Comparison of ENCODE assay signal across 11 mouse cellular contexts in the genomic region with DNA sequence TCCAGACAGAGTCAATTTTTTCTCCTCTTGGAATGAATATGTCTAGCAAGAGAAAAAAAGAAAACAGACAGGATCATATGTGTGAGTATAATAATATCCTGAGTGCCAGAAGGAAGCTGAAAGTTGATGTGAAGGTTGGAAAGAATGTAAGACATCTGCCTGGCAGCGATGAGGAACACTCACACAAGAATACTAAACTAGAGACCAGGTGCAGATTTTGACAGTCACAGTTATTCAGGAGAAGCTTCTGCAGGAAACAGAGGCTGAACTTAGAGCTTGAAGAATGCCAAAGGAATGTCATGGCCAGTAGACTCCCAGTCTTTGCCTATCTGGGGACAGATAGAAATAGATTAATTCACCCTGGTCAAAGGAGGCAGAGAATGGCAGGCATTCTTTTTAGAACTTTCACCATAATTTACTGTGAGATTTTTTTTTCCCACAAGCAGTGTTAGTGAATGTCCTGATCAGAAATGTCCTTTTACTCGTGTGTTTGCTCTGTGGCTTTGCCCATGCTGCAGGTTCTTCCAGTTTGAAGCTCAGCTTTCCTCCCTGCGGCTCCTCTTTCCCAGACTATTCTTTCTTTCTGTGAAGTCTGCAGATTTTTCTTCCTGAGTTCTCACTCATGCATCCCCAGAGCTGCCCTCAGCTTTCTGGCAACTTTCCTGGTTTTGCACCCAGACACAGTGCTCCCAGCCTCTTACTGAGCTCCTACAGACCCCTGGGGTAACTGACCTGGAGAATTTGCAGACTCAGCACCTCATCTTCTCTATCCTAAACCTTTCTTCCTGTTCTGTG.
DNase-seq lines count a peak whose midpoint lies in the region; ATAC-seq lines count a peak whose summit lies in the region.
"Had no signal": no experiment of that assay in that cellular context is flagged by ENCODE, and none has a peak within 500 bp of the region (broad histone marks: within the 10 kb centered on the region; RNA-seq: fewer than 3 reads in every experiment).

No protein-coding gene starts in this region.

- intact Hi-C loops in heart, postnatal 36 days (cut with DNase I) = no loop called here

- peaks cover 13% of the 10 kb centered on the region for H3K4me1 ChIP-seq in heart, embryonic 15.5 days (replicated peaks)
- H3K4me1 ChIP-seq in embryonic facial prominence, embryonic 14.5 days (ENCODE audit: control insufficient read depth, insufficient read depth, low read length) = peaks cover 11% of the 10 kb centered on the region
- H3K4me1 ChIP-seq: hindbrain, embryonic 12.5 days had no signal

- H3K36me3 ChIP-seq in heart, embryonic 15.5 days = no peaks in the 10 kb centered on the region
- no peaks in the 10 kb centered on the region for H3K36me3 ChIP-seq in embryonic facial prominence, embryonic 14.5 days (ENCODE audit: control insufficient read depth, insufficient read depth, low read length)
- H3K36me3 ChIP-seq: hindbrain, embryonic 12.5 days had no signal

- H3K27me3 ChIP-seq in heart, embryonic 15.5 days = no peaks in the 10 kb centered on the region
- no peaks in the 10 kb centered on the region for H3K27me3 ChIP-seq in embryonic facial prominence, embryonic 14.5 days (replicated peaks; ENCODE audit: control insufficient read depth, insufficient read depth, low read length)
- H3K27me3 ChIP-seq: CH12.LX; hindbrain, embryonic 12.5 days had no signal

- 0 out of 2 replicates have a peak overlapping the region, but pooled peaks have one; percentile 20 for H3K27ac ChIP-seq in heart, embryonic 15.5 days
- H3K27ac ChIP-seq in embryonic facial prominence, embryonic 14.5 days (replicated peaks; ENCODE audit: low read depth, low read length) = no peak overlapping the region
- H3K27ac ChIP-seq: hindbrain, embryonic 12.5 days had no signal

- ATAC-seq in heart, embryonic 15.5 days (replicated peaks; ENCODE audit: insufficient number of reproducible peaks, insufficient read depth, low FRiP score, low read depth) = no peak
- peak; percentile 67 for ATAC-seq in embryonic facial prominence, embryonic 14.5 days (ENCODE audit: low read depth)
- no peak for ATAC-seq in granulocyte monocyte progenitor cell, adult 5-6 weeks (replicated peaks; ENCODE audit: poor library complexity, severe bottlenecking)
- ATAC-seq: liver, postnatal 0 days had no signal

- H3K9ac ChIP-seq in heart, embryonic 15.5 days = no peak overlapping the region
- H3K9ac ChIP-seq in embryonic facial prominence, embryonic 14.5 days (ENCODE audit: low read depth, low read length) = no peak overlapping the region
- H3K9ac ChIP-seq: hindbrain, embryonic 12.5 days; liver, postnatal 0 days had no signal

- no peak for DNase-seq in heart, postnatal 36 days
- peak; percentile 83 for DNase-seq in Muller cell, postnatal 12 days (ENCODE audit: inconsistent ontology term)
- peak; percentile 70 for DNase-seq in embryonic facial prominence, embryonic 14.5 days (ENCODE audit: low spot score)
- peak; percentile 24 to 31 for DNase-seq in left cerebral cortex, adult 9 months (ENCODE audit: low spot score in 2 of 2)
- DNase-seq in thymus, postnatal 4 days = no peak
- DNase-seq in urinary bladder, postnatal 10 days (ENCODE audit: low spot score) = no peak
- DNase-seq: liver, postnatal 0 days had no signal

- H3K4me3 ChIP-seq in heart, embryonic 15.5 days = no peak overlapping the region
- no peak overlapping the region for H3K4me3 ChIP-seq in embryonic facial prominence, embryonic 14.5 days (ENCODE audit: low read depth, low read length)
- H3K4me3 ChIP-seq: hindbrain, embryonic 12.5 days had no signal

- no peaks in the 10 kb centered on the region for H3K9me3 ChIP-seq in heart, embryonic 15.5 days (replicated peaks)
- peaks cover 8% of the 10 kb centered on the region; the same call in 1 of the 2 replicates for H3K9me3 ChIP-seq in embryonic facial prominence, embryonic 14.5 days (ENCODE audit: control insufficient read depth, low read length)
- H3K9me3 ChIP-seq: hindbrain, embryonic 12.5 days had no signal

- no peak overlapping the region for H3K4me2 ChIP-seq in heart, embryonic 15.5 days
- H3K4me2 ChIP-seq in embryonic facial prominence, embryonic 14.5 days (ENCODE audit: low read depth, low read length) = no peak overlapping the region
- H3K4me2 ChIP-seq: hindbrain, embryonic 12.5 days had no signal

- 28% methylated on average over 3 of the region's 3 CpGs for WGBS in heart, embryonic 15.5 days
- 29% methylated on average over 3 of the region's 3 CpGs for WGBS in embryonic facial prominence, embryonic 14.5 days

Comparison
In these comparisons a context has a peak if more than half of its experiments do, and no peak if none do; other contexts are left out.
1. DNase-seq: peak in Muller cell, postnatal 12 days (single experiment), embryonic facial prominence, embryonic 14.5 days (single experiment) and left cerebral cortex, adult 9 months (2 of 2); none in heart, postnatal 36 days (0 of 2), thymus, postnatal 4 days (single experiment) and urinary bladder, postnatal 10 days (single experiment).